Mouse (Mus musculus): ENCODE data around the gene Ifrd2.

- TF ChIP-seq EP300 (IDR thresholded peaks at IDR 0.05; ENCODE audit: insufficient read depth, low read depth, low read length): no peak
- no peak for TF ChIP-seq POLR2A (IDR thresholded peaks at IDR 0.05; ENCODE audit: insufficient read depth, low read length)
- TF ChIP-seq CTCF (IDR thresholded peaks at IDR 0.05; ENCODE audit: low read depth, low read length): no peak
Observed at GRCm38 (mm10) chr9:107628721-107629410, 41.4 kb downstream of the Ifrd2 start.
